Mouse (Mus musculus) hindbrain, embryonic 16.5 days (tissue): ENCODE data around the gene Susd6. TPM values are rescaled to one million over a fixed set of nuclear protein-coding genes. Genes with fewer than 3 reads are reported as not detected.

Experiments used
- ATAC-seq: fragments of 200-750 bp; cut with Nextera tagmentation; 2 replicates; pipeline ENCODE4 v1.8.0; 2017; ENCODE audit warnings: moderate TSS enrichment, moderate library complexity
- H3K27ac ChIP-seq: fragments of 300-500 bp; sonication (generic); 2 replicates; pipeline ENCODE4 v1.5.1; 2014; ENCODE audit warnings: low read depth, mild to moderate bottlenecking, control low read depth, low read length, moderate library complexity
- H3K27me3 ChIP-seq: fragments of 300-500 bp; sonication (generic); replicated peaks from 2 replicates; pipeline ENCODE4 v1.6.1; 2014; ENCODE audit warnings: low read length; ENCODE audit not compliant: control insufficient read depth, insufficient read depth
- H3K36me3 ChIP-seq: fragments of 300-500 bp; sonication (generic); 2 replicates; pipeline ENCODE4 v1.6.1; 2014; ENCODE audit warnings: mild to moderate bottlenecking, low read length, moderate library complexity, mixed read lengths; ENCODE audit not compliant: control insufficient read depth, insufficient read depth
- H3K4me1 ChIP-seq: fragments of 300-500 bp; sonication (generic); 2 replicates; pipeline ENCODE4 v1.6.1; 2014; ENCODE audit warnings: low read depth, low read length; ENCODE audit not compliant: control insufficient read depth, insufficient read depth
- H3K4me2 ChIP-seq: fragments of 300-500 bp; sonication (generic); 2 replicates; pipeline ENCODE4 v1.6.1; 2014; ENCODE audit warnings: mild to moderate bottlenecking, low read length, control low read depth, moderate library complexity
- H3K4me3 ChIP-seq: fragments of 300-500 bp; sonication (generic); 2 replicates; pipeline ENCODE4 v1.5.1; 2014; ENCODE audit warnings: mild to moderate bottlenecking, low read length, control low read depth, moderate library complexity
- H3K9ac ChIP-seq: fragments of 300-500 bp; sonication (generic); 2 replicates; pipeline ENCODE4 v1.6.1; 2014; ENCODE audit warnings: low read depth, mild to moderate bottlenecking, control low read depth, low read length, moderate library complexity
- H3K9me3 ChIP-seq: fragments of 300-500 bp; sonication (generic); 2 replicates; pipeline ENCODE4 v1.6.1; 2014; ENCODE audit warnings: mild to moderate bottlenecking, low read length, moderate library complexity; ENCODE audit not compliant: control insufficient read depth
- WGBS: fragments of 180-500 bp; shearing (Covaris S2); extraction: QIAGEN DNeasy Blood & Tissue Kit; methylation state at CpG from one replicate; pipeline ENCODE4 v1.1.7; 2014; 5-methylcytosine and 5-hydroxymethylcytosine counted together
- polyA plus RNA-seq: library from polyadenylated mRNA; unstranded; fragments of >200 nt; fragmentation: Nextera tagmentation; extraction: Ambion mirVana; gene quantifications from 2 replicates; pipeline ENCODE4 v1.2.1, GENCODE M21; 2015

Susd6 gene
- polyA plus RNA-seq, 1 experiment from 2014 or later, result 9.9 TPM

GRCm38 (mm10) chr12:80917764-80918163 is 127.5 kb downstream of the Susd6 start:
- Histone ChIP-seq H3K9ac (no peak overlapping the region), H3K36me3 (no peaks in the 10 kb centered on the region), H3K4me3 (no peak overlapping the region), H3K4me2 (no peak overlapping the region), H3K27me3 (no peaks in the 10 kb centered on the region), H3K4me1 (no peaks in the 10 kb centered on the region), H3K9me3 (no peaks in the 10 kb centered on the region), H3K27ac (no peak overlapping the region)
- WGBS, result 58% methylated on average over 7 of the region's 7 CpGs
- no peak for ATAC-seq

DNA sequence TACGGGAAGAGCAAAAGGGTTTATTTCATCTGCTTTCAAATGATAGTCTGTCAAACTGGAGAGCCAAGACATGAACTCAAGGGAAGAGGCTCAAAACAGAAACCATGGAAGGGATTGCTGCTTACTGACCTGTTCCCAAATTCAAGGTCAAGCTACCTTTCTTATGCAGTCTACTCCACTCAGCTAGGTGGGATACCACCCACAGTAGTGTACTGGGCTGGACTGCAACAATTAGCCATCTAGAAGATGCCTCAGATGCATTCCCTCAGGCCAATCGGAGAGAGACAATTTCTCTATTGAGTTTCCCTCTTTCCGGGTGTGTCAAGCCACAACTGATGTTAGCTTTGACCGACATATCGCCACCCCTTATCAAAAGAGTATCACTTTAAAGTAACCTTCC is 131.0 kb downstream of the Susd6 start:
- 97% methylated on average over 5 of the region's 5 CpGs for WGBS

DNA sequence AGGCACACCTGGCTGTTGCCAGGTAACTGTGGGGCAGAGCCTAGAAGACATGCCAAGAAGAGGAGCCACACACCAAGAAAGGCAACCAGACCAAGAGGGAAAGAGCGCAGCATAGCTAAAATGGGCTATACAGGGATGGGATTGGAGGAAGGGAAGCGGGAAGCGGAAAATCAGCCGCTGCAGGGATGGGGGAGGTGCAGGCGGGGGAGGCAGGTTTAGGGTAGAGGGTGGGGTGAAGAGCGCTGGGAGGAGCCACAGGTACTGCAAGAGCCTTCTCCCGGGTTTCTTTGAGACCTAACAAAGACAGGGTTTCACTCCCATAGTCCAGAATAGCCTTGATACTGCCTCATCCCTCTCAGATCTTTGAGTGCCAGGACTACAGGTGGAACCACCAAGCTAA is 132.6 kb downstream of the Susd6 start:
- Histone ChIP-seq H3K4me3 (no peak overlapping the region), H3K4me2 (peak overlapping the region; percentile 40), H3K9ac (0 out of 2 replicates have a peak overlapping the region, but pooled peaks have one; percentile 1), H3K27ac (no peak overlapping the region), H3K9me3 (no peaks in the 10 kb centered on the region), H3K36me3 (no peaks in the 10 kb centered on the region), H3K4me1 (no peaks in the 10 kb centered on the region), H3K27me3 (no peaks in the 10 kb centered on the region)
- 12% methylated on average over 7 of the region's 7 CpGs for WGBS
- peak; percentile 9; the same call in 1 of the 2 replicates for ATAC-seq

More for the DNA sequence above, 131.0 kb downstream of the Susd6 start:
- Histone ChIP-seq H3K4me1 (no peaks in the 10 kb centered on the region), H3K4me3 (no peak overlapping the region), H3K4me2 (no peak overlapping the region), H3K9me3 (no peaks in the 10 kb centered on the region), H3K9ac (no peak overlapping the region), H3K36me3 (no peaks in the 10 kb centered on the region), H3K27ac (no peak overlapping the region), H3K27me3 (no peaks in the 10 kb centered on the region)
- ATAC-seq, result no peak

DNA sequence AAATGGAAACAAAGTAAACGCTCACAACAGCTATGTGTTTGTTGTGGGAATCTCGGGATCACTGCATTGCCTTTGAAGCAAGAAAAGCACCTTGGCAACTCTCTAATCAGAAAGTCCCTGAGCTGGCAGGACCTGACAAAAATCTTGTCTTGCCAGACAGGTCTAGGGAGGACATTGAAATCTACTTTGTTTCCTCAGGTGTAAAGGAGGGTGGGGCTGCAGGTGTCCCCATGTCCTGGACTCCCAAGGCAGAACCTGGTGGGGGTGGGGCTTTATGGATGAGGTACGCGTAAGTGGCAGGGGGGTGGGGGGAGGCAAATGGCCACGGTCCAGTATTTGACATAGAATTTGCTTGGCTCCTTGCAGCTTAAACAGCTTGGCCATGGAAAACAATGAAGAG is 133.3 kb downstream of the Susd6 start:
- no peak for ATAC-seq
- no peak overlapping the region; the same call in 1 of the 2 replicates for H3K4me2 ChIP-seq

GRCm38 (mm10) chr12:80924205-80924604 is 133.9 kb downstream of the Susd6 start:
- no peak overlapping the region for H3K4me3 ChIP-seq
- no peak for ATAC-seq
- no peaks in the 10 kb centered on the region for H3K9me3 ChIP-seq
- H3K4me1 ChIP-seq, result no peaks in the 10 kb centered on the region
- WGBS, result 73% methylated on average over 3 of the region's 3 CpGs
- no peaks in the 10 kb centered on the region for H3K36me3 ChIP-seq
- no peaks in the 10 kb centered on the region for H3K27me3 ChIP-seq
- H3K9ac ChIP-seq, result no peak overlapping the region
- no peak overlapping the region for H3K4me2 ChIP-seq
- H3K27ac ChIP-seq, result no peak overlapping the region

More for the DNA sequence above, 133.3 kb downstream of the Susd6 start:
- H3K27me3 ChIP-seq, result no peaks in the 10 kb centered on the region
- H3K4me1 ChIP-seq, result no peaks in the 10 kb centered on the region
- no peaks in the 10 kb centered on the region for H3K36me3 ChIP-seq
- H3K9me3 ChIP-seq, result no peaks in the 10 kb centered on the region
- no peak overlapping the region for H3K9ac ChIP-seq
- no peak overlapping the region for H3K27ac ChIP-seq
- WGBS, result 64% methylated on average over 5 of the region's 5 CpGs
- no peak overlapping the region for H3K4me3 ChIP-seq

DNA sequence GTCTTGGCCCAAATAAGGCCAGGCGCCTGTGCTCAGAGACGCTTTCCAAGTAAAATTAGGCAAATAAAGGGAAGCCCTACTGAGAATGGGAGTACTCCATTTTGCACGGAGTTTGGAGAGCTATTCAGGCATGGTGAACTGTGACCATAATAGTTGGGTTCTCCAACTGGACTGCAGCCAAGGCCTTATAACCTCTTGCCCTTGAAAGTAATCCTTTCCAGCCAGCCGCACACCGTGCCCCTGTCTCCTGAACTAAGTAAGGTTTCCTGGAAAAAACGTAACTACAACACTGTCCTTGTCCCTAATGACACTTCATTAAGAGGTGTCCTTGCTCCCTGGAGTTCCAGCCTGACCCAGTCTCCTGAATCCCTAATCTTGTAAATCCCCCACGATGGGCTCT is 135.6 kb downstream of the Susd6 start:
- no peak for ATAC-seq

GRCm38 (mm10) chr12:80926550-80926949 is 136.2 kb downstream of the Susd6 start:
- ATAC-seq, result no peak
- no peak overlapping the region for H3K9ac ChIP-seq
- no peak overlapping the region for H3K4me2 ChIP-seq
- 84% methylated on average over 4 of the region's 4 CpGs for WGBS
- no peaks in the 10 kb centered on the region for H3K4me1 ChIP-seq
- H3K4me3 ChIP-seq, result no peak overlapping the region
- H3K27me3 ChIP-seq, result no peaks in the 10 kb centered on the region
- H3K9me3 ChIP-seq, result no peaks in the 10 kb centered on the region
- H3K36me3 ChIP-seq, result no peaks in the 10 kb centered on the region
- no peak overlapping the region for H3K27ac ChIP-seq

More for the DNA sequence above, 135.6 kb downstream of the Susd6 start:
- no peak overlapping the region for H3K4me3 ChIP-seq
- no peak overlapping the region for H3K9ac ChIP-seq
- 37% methylated on average over 7 of the region's 7 CpGs for WGBS
- H3K4me2 ChIP-seq, result no peak overlapping the region
- H3K9me3 ChIP-seq, result no peaks in the 10 kb centered on the region
- no peaks in the 10 kb centered on the region for H3K4me1 ChIP-seq
- H3K36me3 ChIP-seq, result no peaks in the 10 kb centered on the region
- no peak overlapping the region for H3K27ac ChIP-seq
- H3K27me3 ChIP-seq, result no peaks in the 10 kb centered on the region

- WGBS, result 68% methylated on average over 1 of the region's 1 CpGs
- Histone ChIP-seq H3K9me3 (no peaks in the 10 kb centered on the region), H3K27me3 (peaks cover 2% of the 10 kb centered on the region; the same call in 1 of the 2 replicates), H3K4me2 (no peak overlapping the region), H3K36me3 (no peaks in the 10 kb centered on the region), H3K4me1 (no peaks in the 10 kb centered on the region), H3K4me3 (no peak overlapping the region), H3K9ac (no peak overlapping the region), H3K27ac (no peak overlapping the region)
- no peak for ATAC-seq
These were observed 137.2 kb downstream of the Susd6 start for GRCm38 (mm10) chr12:80927518-80927917.

GRCm38 (mm10) chr12:80928881-80929280 is 138.6 kb downstream of the Susd6 start:
- H3K36me3 ChIP-seq, result no peaks in the 10 kb centered on the region
- H3K9me3 ChIP-seq, result no peaks in the 10 kb centered on the region
- H3K4me3 ChIP-seq, result no peak overlapping the region
- no peak overlapping the region for H3K4me2 ChIP-seq
- H3K9ac ChIP-seq, result no peak overlapping the region
- no peak overlapping the region for H3K27ac ChIP-seq
- H3K27me3 ChIP-seq, result peaks cover 2% of the 10 kb centered on the region; the same call in 1 of the 2 replicates
- WGBS, result 81% methylated on average over 3 of the region's 3 CpGs
- no peak for ATAC-seq
- H3K4me1 ChIP-seq, result no peaks in the 10 kb centered on the region

GRCm38 (mm10) chr12:80930141-80930540 is 139.8 kb downstream of the Susd6 start:
- Histone ChIP-seq H3K4me1 (no peaks in the 10 kb centered on the region), H3K9me3 (no peaks in the 10 kb centered on the region), H3K9ac (no peak overlapping the region), H3K36me3 (no peaks in the 10 kb centered on the region), H3K27ac (no peak overlapping the region), H3K27me3 (peaks cover 2% of the 10 kb centered on the region; the same call in 1 of the 2 replicates), H3K4me2 (no peak overlapping the region), H3K4me3 (no peak overlapping the region)
- 92% methylated on average over 7 of the region's 7 CpGs for WGBS
- ATAC-seq, result no peak
